Mouse (Mus musculus) forebrain, postnatal 0 days (tissue): ENCODE results near the gene Nppa. TPM values are rescaled to one million over a fixed set of nuclear protein-coding genes. Genes with fewer than 3 reads are reported as not detected.

Experiments
- ATAC-seq: fragments of 200-750 bp; cut with Nextera tagmentation; 2 replicates; pipeline ENCODE4 v1.8.0; 2017; ENCODE audit warnings: mild to moderate bottlenecking, moderate library complexity
- DNase-seq: peaks from one replicate; pipeline ENCODE4 v3.0.0-alpha.2; 2015
- H3K27ac ChIP-seq: fragments of 300-500 bp; sonication (generic); 2 replicates; pipeline ENCODE4 v1.5.1; 2014; ENCODE audit warnings: low read depth, mild to moderate bottlenecking, antibody characterized with exemption, low read length, moderate library complexity, mixed read lengths
- H3K27me3 ChIP-seq: fragments of 300-500 bp; sonication (generic); 2 replicates; pipeline ENCODE4 v1.6.1; 2014; ENCODE audit warnings: mild to moderate bottlenecking, low read length, mixed read lengths; ENCODE audit not compliant: insufficient read depth
- H3K36me3 ChIP-seq: fragments of 300-500 bp; sonication (generic); 2 replicates; pipeline ENCODE4 v1.6.1; 2014; ENCODE audit warnings: mild to moderate bottlenecking, moderate library complexity; ENCODE audit not compliant: insufficient read depth
- H3K4me1 ChIP-seq: fragments of 300-500 bp; sonication (generic); 2 replicates; pipeline ENCODE4 v1.6.1; 2014; ENCODE audit warnings: antibody characterized with exemption; ENCODE audit not compliant: insufficient read depth
- H3K4me2 ChIP-seq: fragments of 300-500 bp; sonication (generic); 2 replicates; pipeline ENCODE4 v1.6.1; 2014; ENCODE audit warnings: low read depth, mild to moderate bottlenecking, moderate library complexity
- H3K4me3 ChIP-seq: fragments of 300-500 bp; sonication (generic); 2 replicates; pipeline ENCODE4 v1.5.1; 2014; ENCODE audit warnings: low read depth, low read length, mixed read lengths
- H3K9ac ChIP-seq: fragments of 300-500 bp; sonication (generic); 2 replicates; pipeline ENCODE4 v1.6.1; 2014; ENCODE audit warnings: mild to moderate bottlenecking
- H3K9me3 ChIP-seq: fragments of 300-500 bp; sonication (generic); 2 replicates; pipeline ENCODE4 v1.6.1; 2016; ENCODE audit warnings: low read length
- CTCF ChIP-seq: sonication (generic); IDR thresholded peaks from 2 replicates; pipeline ENCODE4 v1.5.1; 2016; ENCODE audit warnings: antibody characterized with exemption, control low read depth, low read depth
- WGBS: fragments of 180-500 bp; shearing (Covaris S2); extraction: QIAGEN DNeasy Blood & Tissue Kit; methylation state at CpG from one replicate; pipeline ENCODE4 v1.1.7; 2014; 5-methylcytosine and 5-hydroxymethylcytosine counted together
- polyA plus RNA-seq: library from polyadenylated mRNA; unstranded; fragments of >200 nt; fragmentation: Nextera tagmentation; extraction: Ambion mirVana; gene quantifications from 2 replicates; pipeline ENCODE4 v1.2.1, GENCODE M21; 2015
- total RNA-seq: library from RNA; depleted of rRNA; stranded (reverse); fragments of >200 nt; gene quantifications from 2 replicates; pipeline ENCODE4 v1.2.3, GENCODE M21; 2014

Nppa gene
- total and polyA plus RNA-seq, 2 experiments from 2014 or later, result 2.2 TPM; not detected in 1

DNA sequence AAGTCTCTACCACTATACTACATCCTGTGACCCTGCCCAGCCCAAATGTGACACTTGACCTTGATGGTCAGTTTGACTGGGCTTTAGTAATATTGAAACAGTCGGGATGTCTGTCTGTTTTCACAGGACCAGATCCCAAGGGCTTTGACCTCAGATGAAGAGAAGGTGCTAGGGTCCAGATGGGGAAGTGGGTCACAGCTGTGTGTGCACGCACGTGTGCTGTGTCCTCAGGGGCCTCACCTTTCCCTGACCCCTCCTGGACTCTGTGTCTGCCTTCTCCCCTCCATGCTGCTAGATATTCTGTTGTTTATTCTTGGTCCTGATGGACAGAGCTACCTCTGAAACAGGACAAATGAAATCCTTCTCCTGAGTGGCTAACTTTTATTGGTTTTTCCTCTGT is 10.8 kb downstream of the Nppa start:
- H3K27me3 ChIP-seq, result no peaks in the 10 kb centered on the region
- H3K9ac ChIP-seq, result no peak overlapping the region
- H3K4me2 ChIP-seq, result no peak overlapping the region
- DNase-seq (no peak), ATAC-seq (no peak)
- 95% methylated on average over 3 of the region's 3 CpGs for WGBS
- no peak for TF ChIP-seq CTCF
- no peaks in the 10 kb centered on the region for H3K9me3 ChIP-seq
- no peaks in the 10 kb centered on the region for H3K4me1 ChIP-seq
- H3K36me3 ChIP-seq, result peaks cover 100% of the 10 kb centered on the region
- H3K27ac ChIP-seq, result no peak overlapping the region
- no peak overlapping the region for H3K4me3 ChIP-seq

DNA sequence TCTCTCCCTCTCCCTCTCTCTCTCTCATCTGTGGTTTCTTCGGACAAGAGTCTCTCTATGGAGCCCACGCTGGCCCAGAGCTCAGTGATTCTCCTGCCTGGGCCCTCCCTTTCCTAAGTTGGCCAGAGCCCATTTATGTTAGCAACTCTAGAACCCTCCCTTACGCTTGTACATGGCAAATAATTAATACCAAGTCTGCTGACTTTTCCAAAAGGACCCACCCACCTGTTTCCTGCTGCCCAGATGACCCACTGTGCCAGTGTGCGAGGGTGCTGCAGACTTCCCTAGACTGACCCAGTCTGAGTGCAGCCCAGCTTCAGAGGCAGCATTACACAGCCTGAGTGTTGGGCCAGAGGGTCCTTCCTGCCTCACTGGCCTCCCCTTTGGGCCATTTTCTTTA is 11.7 kb downstream of the Nppa start:
- peaks cover 100% of the 10 kb centered on the region for H3K36me3 ChIP-seq
- no peak overlapping the region for H3K27ac ChIP-seq
- no peak overlapping the region for H3K4me3 ChIP-seq
- no peak overlapping the region for H3K9ac ChIP-seq
- 91% methylated on average over 4 of the region's 4 CpGs for WGBS
- no peak for ATAC-seq
- no peak for TF ChIP-seq CTCF
- no peaks in the 10 kb centered on the region for H3K27me3 ChIP-seq
- H3K9me3 ChIP-seq, result no peaks in the 10 kb centered on the region
- H3K4me1 ChIP-seq, result no peaks in the 10 kb centered on the region
- no peak overlapping the region for H3K4me2 ChIP-seq
- no peak for DNase-seq

DNA sequence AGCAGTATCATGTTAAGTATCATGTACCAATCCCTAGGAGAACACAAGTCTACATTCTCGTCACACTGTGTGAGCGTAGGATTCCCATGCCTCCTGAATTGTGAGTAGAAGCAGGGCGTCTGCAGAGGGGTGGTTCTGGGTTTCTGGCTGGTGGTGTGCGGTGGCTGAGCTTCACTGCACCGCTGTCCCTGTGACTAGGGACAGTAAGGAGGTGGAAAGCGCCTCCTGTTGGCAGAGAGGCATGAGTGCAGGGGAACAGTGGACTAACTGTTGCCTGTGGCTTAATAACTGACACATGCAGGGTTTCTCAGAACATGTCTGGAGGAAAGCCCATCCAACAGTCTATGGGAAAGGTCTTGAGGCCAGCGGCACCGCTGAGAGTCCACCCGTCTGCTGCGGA is 14.9 kb downstream of the Nppa start:
- H3K9me3 ChIP-seq, result no peaks in the 10 kb centered on the region
- DNase-seq (no peak), ATAC-seq (no peak)
- TF ChIP-seq CTCF, result peak; percentile 57
- WGBS, result 88% methylated on average over 10 of the region's 10 CpGs
- no peaks in the 10 kb centered on the region for H3K27me3 ChIP-seq
- no peak overlapping the region for H3K4me2 ChIP-seq
- H3K4me1 ChIP-seq, result no peaks in the 10 kb centered on the region
- H3K27ac ChIP-seq, result no peak overlapping the region
- H3K9ac ChIP-seq, result no peak overlapping the region
- peaks cover 97% of the 10 kb centered on the region for H3K36me3 ChIP-seq
- H3K4me3 ChIP-seq, result no peak overlapping the region

DNA sequence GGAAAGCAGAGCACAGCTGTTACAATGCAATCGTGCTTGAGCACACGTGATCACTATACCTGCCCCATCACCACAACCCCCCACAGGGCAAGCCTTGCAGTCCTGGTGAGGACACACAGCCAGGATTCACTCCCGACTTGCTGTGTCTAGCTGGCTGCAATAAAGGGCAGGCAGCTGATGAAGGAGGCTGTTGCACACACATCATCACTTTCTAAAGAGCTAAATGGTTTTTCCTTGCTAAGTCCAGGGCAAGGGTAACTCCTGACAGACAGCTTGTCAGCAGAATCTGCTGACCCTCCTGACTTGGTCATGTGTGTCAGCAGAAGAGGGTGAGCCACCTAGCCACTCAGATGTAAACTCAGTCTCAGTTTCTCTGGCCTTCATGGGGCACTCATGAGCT is 16.5 kb downstream of the Nppa start:
- Histone ChIP-seq H3K27me3 (no peaks in the 10 kb centered on the region), H3K4me3 (no peak overlapping the region), H3K36me3 (peaks cover 97% of the 10 kb centered on the region), H3K9ac (no peak overlapping the region), H3K4me1 (no peaks in the 10 kb centered on the region), H3K9me3 (no peaks in the 10 kb centered on the region), H3K27ac (no peak overlapping the region), H3K4me2 (no peak overlapping the region)
- DNase-seq (no peak), ATAC-seq (no peak)
- TF ChIP-seq CTCF, result no peak
- 75% methylated on average over 3 of the region's 3 CpGs for WGBS

DNA sequence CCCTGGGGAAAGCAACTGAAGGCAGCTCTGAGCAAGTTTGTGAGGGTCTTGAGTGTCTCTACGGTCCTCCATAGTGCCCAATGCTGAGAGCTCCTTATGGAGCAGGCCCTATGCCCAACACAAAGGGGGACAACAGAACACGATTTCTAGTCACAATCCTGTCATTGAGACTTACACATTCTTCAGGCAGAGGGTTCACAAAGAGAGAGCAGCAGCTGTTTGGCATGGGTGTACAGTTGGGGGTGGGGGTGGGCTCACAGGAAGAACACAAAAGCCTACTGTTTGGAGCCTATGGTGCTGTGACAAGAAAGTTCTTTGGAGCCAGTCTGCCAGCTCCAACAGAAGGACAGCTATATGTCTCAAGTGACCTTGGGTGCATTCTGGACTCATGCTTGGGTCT is 17.9 kb downstream of the Nppa start:
- DNase-seq (no peak), ATAC-seq (peak; percentile 59)
- H3K36me3 ChIP-seq, result peaks cover 97% of the 10 kb centered on the region
- H3K9ac ChIP-seq, result no peak overlapping the region
- no peaks in the 10 kb centered on the region for H3K4me1 ChIP-seq
- no peak for TF ChIP-seq CTCF
- H3K9me3 ChIP-seq, result no peaks in the 10 kb centered on the region
- WGBS, result 17% methylated on average over 2 of the region's 2 CpGs
- H3K27me3 ChIP-seq, result no peaks in the 10 kb centered on the region
- H3K4me2 ChIP-seq, result no peak overlapping the region
- no peak overlapping the region for H3K27ac ChIP-seq
- H3K4me3 ChIP-seq, result no peak overlapping the region

DNA sequence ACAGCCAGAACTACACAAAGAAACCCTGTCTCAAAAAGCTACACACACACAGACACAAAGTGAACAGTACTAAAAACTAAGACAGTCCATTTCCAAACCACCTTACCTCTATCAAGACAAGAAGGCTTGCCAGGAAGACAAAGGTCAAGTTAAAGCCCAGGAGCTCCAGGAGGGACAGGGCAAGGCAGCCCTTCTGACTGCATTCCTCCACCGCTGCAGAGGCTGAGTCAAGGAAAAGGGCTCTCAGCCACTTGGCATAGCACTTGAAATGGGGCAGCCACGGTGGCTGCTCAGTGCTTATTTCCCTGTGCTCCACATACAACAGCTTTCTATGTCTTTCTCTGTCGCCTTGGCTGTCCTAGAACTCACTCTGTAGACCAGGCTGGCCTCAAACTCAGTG is 23.5 kb downstream of the Nppa start:
- Histone ChIP-seq H3K4me2 (no peak overlapping the region), H3K36me3 (peaks cover 84% of the 10 kb centered on the region), H3K9me3 (no peaks in the 10 kb centered on the region), H3K4me1 (no peaks in the 10 kb centered on the region), H3K27me3 (no peaks in the 10 kb centered on the region), H3K9ac (no peak overlapping the region), H3K4me3 (no peak overlapping the region), H3K27ac (no peak overlapping the region)
- no peak for ATAC-seq
- DNase-seq, result no peak
- no peak for TF ChIP-seq CTCF
- WGBS, result 90% methylated on average over 3 of the region's 3 CpGs

DNA sequence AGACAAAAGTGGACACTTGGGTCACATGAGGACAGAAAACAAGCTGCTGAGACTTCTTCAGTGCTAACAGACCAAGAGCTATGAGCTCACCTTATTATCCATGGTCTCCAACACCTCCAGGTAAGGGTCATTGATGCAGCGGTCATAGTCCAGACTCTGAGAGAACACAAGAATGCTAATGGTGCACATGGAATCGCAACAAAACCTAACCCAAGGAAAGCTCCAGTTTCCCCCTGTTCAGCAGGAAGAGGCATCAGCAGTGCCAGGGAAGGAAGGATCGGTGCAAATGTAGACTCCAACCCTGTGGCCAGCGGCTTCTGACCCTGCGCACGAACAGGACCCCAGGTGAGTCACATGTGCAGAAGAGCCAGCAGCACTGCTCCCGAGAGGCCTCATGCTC is 28.8 kb downstream of the Nppa start:
- DNase-seq (no peak), ATAC-seq (no peak)
- Histone ChIP-seq H3K4me2 (no peak overlapping the region), H3K9me3 (no peaks in the 10 kb centered on the region), H3K9ac (no peak overlapping the region), H3K4me1 (no peaks in the 10 kb centered on the region), H3K27ac (no peak overlapping the region), H3K27me3 (no peaks in the 10 kb centered on the region), H3K36me3 (peaks cover 51% of the 10 kb centered on the region), H3K4me3 (no peak overlapping the region)
- WGBS, result 95% methylated on average over 7 of the region's 7 CpGs
- no peak for TF ChIP-seq CTCF

DNA sequence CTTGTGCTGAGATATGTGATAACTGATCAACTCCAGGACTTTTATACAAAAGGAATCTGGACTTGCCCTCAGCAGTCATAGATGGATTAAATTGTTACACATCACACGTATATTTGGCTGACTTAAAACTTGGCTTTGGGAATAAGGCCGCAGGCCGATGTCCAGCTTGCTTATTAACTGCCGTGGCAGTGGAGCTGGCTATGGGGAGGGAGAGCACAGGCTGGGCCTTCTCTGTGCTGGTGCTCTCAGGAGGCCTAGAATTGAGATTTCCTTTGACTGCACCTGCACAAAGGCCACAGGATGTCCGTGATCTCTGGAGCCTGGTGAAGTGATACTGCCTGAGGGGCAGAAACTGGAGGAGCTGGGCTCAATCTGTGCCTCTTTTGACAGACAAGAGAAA is 30.0 kb downstream of the Nppa start:
- Histone ChIP-seq H3K9me3 (no peaks in the 10 kb centered on the region), H3K4me2 (no peak overlapping the region), H3K4me1 (no peaks in the 10 kb centered on the region), H3K27ac (no peak overlapping the region), H3K9ac (no peak overlapping the region), H3K27me3 (no peaks in the 10 kb centered on the region), H3K36me3 (peaks cover 40% of the 10 kb centered on the region), H3K4me3 (no peak overlapping the region)
- WGBS, result 86% methylated on average over 5 of the region's 5 CpGs
- ATAC-seq (no peak), DNase-seq (no peak)
- TF ChIP-seq CTCF, result no peak
